Mouse (Mus musculus) stomach, embryonic 16.5 days (tissue): ENCODE results near the gene Notch2. TPM values are rescaled to one million over a fixed set of nuclear protein-coding genes. Genes with fewer than 3 reads are reported as not detected.

Source experiments
- ATAC-seq: fragments of 200-750 bp; cut with Nextera tagmentation; 2 replicates; pipeline ENCODE4 v1.8.0; 2017; ENCODE audit warnings: moderate number of reproducible peaks, moderate TSS enrichment; ENCODE audit not compliant: insufficient read depth, low FRiP score
- H3K27ac ChIP-seq: fragments of 300-500 bp; sonication (generic); 2 replicates; pipeline ENCODE4 v1.5.1; 2014; ENCODE audit warnings: low read length
- H3K27me3 ChIP-seq: fragments of 300-500 bp; sonication (generic); 2 replicates; pipeline ENCODE4 v1.6.1; 2014; ENCODE audit warnings: low read length, control low read depth, mixed read lengths; ENCODE audit not compliant: control insufficient read depth, insufficient read depth
- H3K36me3 ChIP-seq: fragments of 300-500 bp; sonication (generic); 2 replicates; pipeline ENCODE4 v1.6.1; 2014; ENCODE audit warnings: low read length; ENCODE audit not compliant: control insufficient read depth, insufficient read depth
- H3K4me1 ChIP-seq: fragments of 300-500 bp; sonication (generic); 2 replicates; pipeline ENCODE4 v1.6.1; 2014; ENCODE audit warnings: low read length, control low read depth, mixed read lengths; ENCODE audit not compliant: control insufficient read depth, insufficient read depth
- H3K4me2 ChIP-seq: fragments of 300-500 bp; sonication (generic); 2 replicates; pipeline ENCODE4 v1.6.1; 2014; ENCODE audit warnings: low read depth, low read length, mixed read lengths
- H3K4me3 ChIP-seq: fragments of 300-500 bp; sonication (generic); replicated peaks from 2 replicates; pipeline ENCODE4 v1.5.1; 2014; ENCODE audit warnings: mild to moderate bottlenecking, low read length
- H3K9ac ChIP-seq: fragments of 300-500 bp; sonication (generic); 2 replicates; pipeline ENCODE4 v1.6.1; 2014; ENCODE audit warnings: low read length
- H3K9me3 ChIP-seq: fragments of 300-500 bp; sonication (generic); replicated peaks from 2 replicates; pipeline ENCODE4 v1.6.1; 2016; ENCODE audit warnings: low read length, control low read depth; ENCODE audit not compliant: control insufficient read depth
- whole genome bisulfite sequencing: fragments of 180-500 bp; shearing (Covaris S2); extraction: QIAGEN DNeasy Blood & Tissue Kit; methylation state at CpG from one replicate; pipeline ENCODE4 v1.1.7; 2014; 5-methylcytosine and 5-hydroxymethylcytosine counted together
- polyA plus RNA-seq: library from polyadenylated mRNA; unstranded; fragments of >200 nt; fragmentation: Nextera tagmentation; extraction: Ambion mirVana; gene quantifications from 2 replicates; pipeline ENCODE4 v1.2.1, GENCODE M21; 2015

Gene Notch2
- polyA plus RNA-seq, 1 experiment from 2014 or later, result 23.6 TPM

GRCm38 (mm10) chr3:97990576-97990975, 22.8 kb upstream of the Notch2 start:
- H3K9me3 ChIP-seq, result no peaks in the 10 kb centered on the region
- H3K9ac ChIP-seq, result no peak overlapping the region
- H3K4me3 ChIP-seq, result no peak overlapping the region
- 77% methylated on average over 5 of the region's 5 CpGs for WGBS
- H3K36me3 ChIP-seq, result no peaks in the 10 kb centered on the region
- H3K4me1 ChIP-seq, result no peaks in the 10 kb centered on the region
- H3K4me2 ChIP-seq, result no peak overlapping the region
- no peak for ATAC-seq
- H3K27ac ChIP-seq, result no peak overlapping the region
- H3K27me3 ChIP-seq, result no peaks in the 10 kb centered on the region

DNA sequence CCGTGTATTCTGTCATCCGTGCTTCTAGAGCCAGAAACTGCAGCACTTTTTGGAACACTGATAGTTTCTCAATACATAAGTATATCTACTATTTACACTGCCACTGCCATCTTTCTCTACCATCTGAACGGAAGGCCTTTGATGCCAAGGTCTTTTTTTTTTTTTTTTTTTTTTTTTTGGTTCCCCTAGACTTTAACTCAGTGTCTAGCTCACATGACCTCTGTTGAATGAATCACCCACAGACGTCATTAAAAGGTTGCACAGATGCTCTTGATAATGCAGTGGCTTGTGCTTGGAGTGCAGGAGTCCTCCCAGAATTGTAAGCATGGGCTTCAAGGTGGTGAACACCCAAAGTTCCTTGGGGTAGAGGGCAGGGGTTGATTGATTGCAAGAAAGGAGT, 21.0 kb upstream of the Notch2 start:
- no peaks in the 10 kb centered on the region for H3K36me3 ChIP-seq
- H3K9ac ChIP-seq, result no peak overlapping the region
- no peak overlapping the region for H3K4me3 ChIP-seq
- no peak overlapping the region for H3K27ac ChIP-seq
- no peak overlapping the region for H3K4me2 ChIP-seq
- H3K4me1 ChIP-seq, result no peaks in the 10 kb centered on the region
- no peak for ATAC-seq
- WGBS, result 67% methylated on average over 4 of the region's 4 CpGs
- H3K9me3 ChIP-seq, result no peaks in the 10 kb centered on the region
- H3K27me3 ChIP-seq, result no peaks in the 10 kb centered on the region

- ATAC-seq, result no peak
- no peaks in the 10 kb centered on the region for H3K9me3 ChIP-seq
- H3K36me3 ChIP-seq, result no peaks in the 10 kb centered on the region
Measured at GRCm38 (mm10) chr3:97993196-97993595, 20.1 kb upstream of the Notch2 start.

GRCm38 (mm10) chr3:97993920-97994545, 19.3 kb upstream of the Notch2 start:
- WGBS, result 79% methylated on average over 3 of the region's 3 CpGs
- H3K4me2 ChIP-seq, result no peak overlapping the region
- no peak overlapping the region for H3K4me3 ChIP-seq
- no peak overlapping the region for H3K27ac ChIP-seq
- H3K9ac ChIP-seq, result no peak overlapping the region
- no peaks in the 10 kb centered on the region for H3K9me3 ChIP-seq
- H3K36me3 ChIP-seq, result no peaks in the 10 kb centered on the region
- ATAC-seq, result no peak
- H3K4me1 ChIP-seq, result no peaks in the 10 kb centered on the region
- H3K27me3 ChIP-seq, result no peaks in the 10 kb centered on the region

More at GRCm38 (mm10) chr3:97993196-97993595, 20.1 kb upstream of the Notch2 start:
- H3K4me2 ChIP-seq, result no peak overlapping the region
- no peak overlapping the region for H3K9ac ChIP-seq
- 52% methylated on average over 5 of the region's 5 CpGs for WGBS
- H3K4me1 ChIP-seq, result no peaks in the 10 kb centered on the region
- H3K27ac ChIP-seq, result no peak overlapping the region
- no peak overlapping the region for H3K4me3 ChIP-seq
- no peaks in the 10 kb centered on the region for H3K27me3 ChIP-seq

GRCm38 (mm10) chr3:97994818-97995217, 18.5 kb upstream of the Notch2 start:
- 85% methylated on average over 5 of the region's 5 CpGs for WGBS
- no peak overlapping the region for H3K4me3 ChIP-seq
- H3K9me3 ChIP-seq, result no peaks in the 10 kb centered on the region
- H3K27ac ChIP-seq, result no peak overlapping the region
- ATAC-seq, result no peak
- H3K27me3 ChIP-seq, result no peaks in the 10 kb centered on the region
- H3K9ac ChIP-seq, result no peak overlapping the region
- no peaks in the 10 kb centered on the region for H3K4me1 ChIP-seq
- no peaks in the 10 kb centered on the region for H3K36me3 ChIP-seq
- no peak overlapping the region for H3K4me2 ChIP-seq

- no peak overlapping the region for H3K27ac ChIP-seq
- no peak overlapping the region for H3K4me3 ChIP-seq
- no peak overlapping the region for H3K9ac ChIP-seq
- no peak overlapping the region for H3K4me2 ChIP-seq
- H3K9me3 ChIP-seq, result no peaks in the 10 kb centered on the region
- H3K36me3 ChIP-seq, result no peaks in the 10 kb centered on the region
- no peak for ATAC-seq
- H3K27me3 ChIP-seq, result no peaks in the 10 kb centered on the region
- no peaks in the 10 kb centered on the region for H3K4me1 ChIP-seq
- 68% methylated on average over 4 of the region's 4 CpGs for WGBS
Measured at GRCm38 (mm10) chr3:97998349-97998748, 15.0 kb upstream of the Notch2 start.

DNA sequence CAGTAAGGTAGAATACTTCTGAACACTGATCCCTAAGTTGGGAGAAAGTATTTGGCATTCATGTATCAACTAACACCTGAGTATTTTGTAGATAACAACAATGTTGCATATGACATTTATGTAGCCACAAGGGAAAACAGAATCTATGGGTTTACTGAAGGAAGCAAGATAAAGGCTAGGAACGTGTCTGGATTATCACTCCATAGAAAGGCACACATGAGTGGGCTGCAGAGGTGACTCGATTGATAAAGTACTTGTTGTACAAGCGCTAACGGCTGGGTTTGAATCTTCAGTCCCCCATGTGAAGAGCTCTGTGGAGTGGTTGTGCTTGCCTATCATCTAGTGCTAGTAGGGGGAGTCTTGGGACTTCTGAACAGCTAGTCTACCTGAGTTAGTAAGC, 9.8 kb upstream of the Notch2 start:
- WGBS, result 78% methylated on average over 4 of the region's 4 CpGs
- H3K27ac ChIP-seq, result no peak overlapping the region
- H3K4me2 ChIP-seq, result no peak overlapping the region
- no peaks in the 10 kb centered on the region for H3K36me3 ChIP-seq
- no peaks in the 10 kb centered on the region for H3K9me3 ChIP-seq
- no peaks in the 10 kb centered on the region for H3K4me1 ChIP-seq
- no peak for ATAC-seq
- no peaks in the 10 kb centered on the region for H3K27me3 ChIP-seq
- no peak overlapping the region for H3K9ac ChIP-seq
- no peak overlapping the region for H3K4me3 ChIP-seq

DNA sequence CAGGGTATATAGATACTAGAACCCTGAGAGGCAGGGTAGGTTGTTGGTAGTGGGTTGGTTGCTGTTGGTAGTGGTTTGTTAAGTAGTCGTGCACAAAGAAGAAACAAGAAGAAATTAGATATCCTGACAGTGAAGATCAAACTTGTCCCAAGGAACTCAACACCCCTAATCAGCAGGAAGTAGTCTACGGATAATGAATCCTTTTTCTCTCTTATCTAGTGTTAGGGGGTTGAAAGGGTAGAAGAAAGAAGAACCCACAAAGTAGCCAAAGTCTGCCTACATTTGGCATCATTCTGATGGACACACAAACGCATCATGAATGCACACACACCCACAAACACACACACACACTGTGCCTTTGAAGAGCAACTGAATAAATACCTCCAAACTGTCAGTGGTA, 9.1 kb upstream of the Notch2 start:
- H3K9me3 ChIP-seq, result no peaks in the 10 kb centered on the region
- no peaks in the 10 kb centered on the region for H3K27me3 ChIP-seq
- no peaks in the 10 kb centered on the region for H3K4me1 ChIP-seq
- H3K4me3 ChIP-seq, result no peak overlapping the region
- H3K36me3 ChIP-seq, result no peaks in the 10 kb centered on the region
- no peak overlapping the region for H3K4me2 ChIP-seq
- no peak for ATAC-seq
- H3K27ac ChIP-seq, result no peak overlapping the region
- WGBS, result 67% methylated on average over 3 of the region's 3 CpGs
- no peak overlapping the region for H3K9ac ChIP-seq

GRCm38 (mm10) chr3:98005306-98005705, 8.0 kb upstream of the Notch2 start:
- no peak overlapping the region for H3K4me3 ChIP-seq
- H3K4me2 ChIP-seq, result no peak overlapping the region
- no peak for ATAC-seq
- no peaks in the 10 kb centered on the region for H3K27me3 ChIP-seq
- H3K9ac ChIP-seq, result no peak overlapping the region
- no peaks in the 10 kb centered on the region for H3K36me3 ChIP-seq
- no peaks in the 10 kb centered on the region for H3K9me3 ChIP-seq
- no peaks in the 10 kb centered on the region for H3K4me1 ChIP-seq
- 78% methylated on average over 5 of the region's 5 CpGs for WGBS
- no peak overlapping the region for H3K27ac ChIP-seq
